Mouse (Mus musculus) hindlimb bud, embryonic 11.5 days (tissue): ENCODE measurements at regions not wholly inside any gene's neighbourhood (a gene's known extent, or its start where the extent isn't known, plus 50 kb on each side); places are given as distances from the start of the nearest gene placed in this dataset.

ENCODE experiments used
- DNase-seq: peaks from one replicate; pipeline ENCODE4 v3.0.0-alpha.2; 2012; ENCODE audit warnings: low read depth, low spot score; ENCODE audit errors: extremely low spot score

GRCm38 (mm10) chr8:126692263-126692662, 98.5 kb upstream of the Irf2bp2 start:
- DNase-seq, result no peak

GRCm38 (mm10) chr8:126688450-126688849, 94.7 kb upstream of the Irf2bp2 start:
- no peak for DNase-seq

- DNase-seq, result no peak
These were observed 94.2 kb upstream of the Irf2bp2 start for GRCm38 (mm10) chr8:126688014-126688413.

GRCm38 (mm10) chr8:126686827-126687226, 93.0 kb upstream of the Irf2bp2 start:
- no peak for DNase-seq

GRCm38 (mm10) chr8:126685365-126685764, 91.6 kb upstream of the Irf2bp2 start:
- no peak for DNase-seq

- DNase-seq, result no peak
These were observed 90.2 kb upstream of the Irf2bp2 start for GRCm38 (mm10) chr8:126683950-126684349.

GRCm38 (mm10) chr8:126683555-126683947, 89.8 kb upstream of the Irf2bp2 start:
- no peak for DNase-seq

- DNase-seq, result no peak
These were observed 89.2 kb upstream of the Irf2bp2 start for GRCm38 (mm10) chr8:126682817-126683554.

GRCm38 (mm10) chr8:126681948-126682651, 88.3 kb upstream of the Irf2bp2 start:
- DNase-seq, result no peak

- DNase-seq, result no peak
These were observed 84.4 kb upstream of the Irf2bp2 start for GRCm38 (mm10) chr8:126678004-126678751.

- DNase-seq, result no peak
These were observed 81.4 kb upstream of the Irf2bp2 start for GRCm38 (mm10) chr8:126675153-126675552.

GRCm38 (mm10) chr8:126673038-126673740, 79.4 kb upstream of the Irf2bp2 start:
- no peak for DNase-seq

- DNase-seq, result no peak
These were observed 77.8 kb upstream of the Irf2bp2 start for GRCm38 (mm10) chr8:126671594-126671993.

- DNase-seq, result no peak
These were observed 76.1 kb upstream of the Irf2bp2 start for GRCm38 (mm10) chr8:126669919-126670318.

- DNase-seq, result no peak
These were observed 75.4 kb upstream of the Irf2bp2 start for GRCm38 (mm10) chr8:126669154-126669553.

- DNase-seq, result no peak
These were observed 74.9 kb upstream of the Irf2bp2 start for GRCm38 (mm10) chr8:126668657-126669025.

- DNase-seq, result no peak
These were observed 74.2 kb upstream of the Irf2bp2 start for GRCm38 (mm10) chr8:126667721-126668656.

GRCm38 (mm10) chr8:126667086-126667720, 73.4 kb upstream of the Irf2bp2 start:
- no peak for DNase-seq

- DNase-seq, result peak; percentile 62
These were observed 72.7 kb upstream of the Irf2bp2 start for GRCm38 (mm10) chr8:126666327-126667085.
